Comparison of ENCODE assay signal across 8 mouse cellular contexts in genomic region chr13:21783734-21784161, GRCm38 (mm10). TPM values are rescaled to one million over a fixed set of nuclear protein-coding genes. Genes with fewer than 3 reads are reported as not detected.
A peak's percentile ranks its signal among the peaks of the same experiment; 100 is the strongest.
DNase-seq lines count a peak whose midpoint lies in the region; ATAC-seq lines count a peak whose summit lies in the region.

No protein-coding gene starts in this region.

- peak overlapping the region; percentile 61 for H3K27ac ChIP-seq in hindbrain, embryonic 14.5 days
- peak overlapping the region; percentile 94 for H3K27ac ChIP-seq in lung, embryonic 16.5 days (ENCODE audit: low read length)

- peak overlapping the region; percentile 16 for H3K9ac ChIP-seq in hindbrain, embryonic 14.5 days
- peak overlapping the region; percentile 61 for H3K9ac ChIP-seq in lung, embryonic 16.5 days (ENCODE audit: low read length)

- H3K9me3 ChIP-seq in erythroblast, embryonic 14.5 days (ENCODE audit: control insufficient read depth, low read length): peaks cover 2% of the 10 kb centered on the region; the same call in 1 of the 2 replicates
- H3K9me3 ChIP-seq in hindbrain, embryonic 14.5 days (ENCODE audit: control insufficient read depth, low read length): no peaks in the 10 kb centered on the region
- H3K9me3 ChIP-seq in lung, embryonic 16.5 days (ENCODE audit: control insufficient read depth, low read length): no peaks in the 10 kb centered on the region

- DNase-seq in CD8-positive naive resting alpha-beta T cell, adult 2 months (ENCODE audit: low read depth in 2 of 2, low spot score in 2 of 2): peak; percentile 6 to 49
- peak; percentile 76 for DNase-seq in embryo, embryonic 9.5 days (ENCODE audit: extremely low spot score)
- DNase-seq in hindbrain, embryonic 14.5 days (ENCODE audit: low spot score): peak; percentile 74
- DNase-seq in spleen, postnatal 4 days (ENCODE audit: low spot score in 2 of 2): peak; percentile 64 to 76
- no peak for DNase-seq in MN1 (ENCODE audit: low spot score)

- WGBS in hindbrain, embryonic 14.5 days: 2% methylated on average over 9 of the region's 9 CpGs
- 1% methylated on average over 9 of the region's 9 CpGs for WGBS in lung, embryonic 16.5 days

- no peak for ATAC-seq in erythroblast, adult 5-6 weeks (replicated peaks; ENCODE audit: low FRiP score, poor library complexity, severe bottlenecking)
- no peak for ATAC-seq in hindbrain, embryonic 14.5 days (ENCODE audit: low FRiP score)
- ATAC-seq in lung, embryonic 16.5 days (ENCODE audit: low read depth): no peak

- H3K36me3 ChIP-seq in erythroblast, embryonic 14.5 days (ENCODE audit: control insufficient read depth): peaks cover 8% of the 10 kb centered on the region
- H3K36me3 ChIP-seq in hindbrain, embryonic 14.5 days (replicated peaks; ENCODE audit: control insufficient read depth, insufficient read depth): no peaks in the 10 kb centered on the region
- H3K36me3 ChIP-seq in lung, embryonic 16.5 days (ENCODE audit: control insufficient read depth, insufficient read depth, low read length): no peaks in the 10 kb centered on the region

- peaks cover 74% of the 10 kb centered on the region for H3K4me1 ChIP-seq in erythroblast, embryonic 14.5 days (ENCODE audit: control insufficient read depth)
- peaks cover 38% of the 10 kb centered on the region for H3K4me1 ChIP-seq in hindbrain, embryonic 14.5 days (replicated peaks; ENCODE audit: control insufficient read depth, insufficient read depth, low read length)
- H3K4me1 ChIP-seq in lung, embryonic 16.5 days (replicated peaks; ENCODE audit: control insufficient read depth, insufficient read depth, low read length): peaks cover 32% of the 10 kb centered on the region

- H3K4me3 ChIP-seq in erythroblast, embryonic 14.5 days (replicated peaks): peak overlapping the region; percentile 63
- peak overlapping the region; percentile 34 for H3K4me3 ChIP-seq in hindbrain, embryonic 14.5 days (replicated peaks; ENCODE audit: low read length)
- H3K4me3 ChIP-seq in lung, embryonic 16.5 days (ENCODE audit: low read length): peak overlapping the region; percentile 41

- H3K27me3 ChIP-seq in erythroblast, embryonic 14.5 days (ENCODE audit: control insufficient read depth): no peaks in the 10 kb centered on the region
- H3K27me3 ChIP-seq in hindbrain, embryonic 14.5 days (ENCODE audit: control insufficient read depth, insufficient read depth, low read length): no peaks in the 10 kb centered on the region
- no peaks in the 10 kb centered on the region for H3K27me3 ChIP-seq in lung, embryonic 16.5 days (ENCODE audit: control insufficient read depth, insufficient read depth, low read depth, low read length)

- peak overlapping the region; percentile 81 for H3K4me2 ChIP-seq in hindbrain, embryonic 14.5 days (replicated peaks)
- H3K4me2 ChIP-seq in lung, embryonic 16.5 days (ENCODE audit: low read depth, low read length): peak overlapping the region; percentile 66

RNA-seq across cellular contexts. Expression of gene Hist1h3i, which starts 0.6 kb away (rescaled TPM):
- polyA plus RNA-seq in erythroblast, embryonic 14.5 days (2012): 16.8 and 41.5 TPM in 2 replicates
- total RNA-seq in erythroblast, adult 5-6 weeks (2015; ENCODE audit: low replicate concordance): 143 and 204 TPM in 2 replicates
- 142 and 186 TPM in 2 replicates for total RNA-seq in erythroblast, adult 5-6 weeks (2017; ENCODE audit: low replicate concordance)
- 37.4 and 39.0 TPM in 2 replicates for polyA plus RNA-seq in hindbrain, embryonic 14.5 days (2014; fragmentation: Nextera tagmentation; extraction: Ambion mirVana)
- polyA plus RNA-seq in lung, embryonic 16.5 days (2015; fragmentation: Nextera tagmentation; extraction: Ambion mirVana): 103 and 124 TPM in 2 replicates

RNA-seq across cellular contexts. Expression of gene Hist1h2an, which starts 3.3 kb away (rescaled TPM):
- 15.8 and 41.3 TPM in 2 replicates for polyA plus RNA-seq in erythroblast, embryonic 14.5 days (2012)
- total RNA-seq in erythroblast, adult 5-6 weeks (2015; ENCODE audit: low replicate concordance): not detected in 2 replicates
- 456 and 497 TPM in 2 replicates for total RNA-seq in erythroblast, adult 5-6 weeks (2017; ENCODE audit: low replicate concordance)
- 1.3 TPM in 1 of 2 replicates, not detected in the other for polyA plus RNA-seq in hindbrain, embryonic 14.5 days (2014; fragmentation: Nextera tagmentation; extraction: Ambion mirVana)
- 1.8 and 5.1 TPM in 2 replicates for polyA plus RNA-seq in lung, embryonic 16.5 days (2015; fragmentation: Nextera tagmentation; extraction: Ambion mirVana)

RNA-seq across cellular contexts. Expression of gene Hist1h1b, which starts 3.3 kb away (rescaled TPM):
- polyA plus RNA-seq in erythroblast, embryonic 14.5 days (2012): 2.6 and 5.0 TPM in 2 replicates
- 491 and 530 TPM in 2 replicates for total RNA-seq in erythroblast, adult 5-6 weeks (2015; ENCODE audit: low replicate concordance)
- total RNA-seq in erythroblast, adult 5-6 weeks (2017; ENCODE audit: low replicate concordance): 1,333 and 2,653 TPM in 2 replicates
- polyA plus RNA-seq in hindbrain, embryonic 14.5 days (2014; fragmentation: Nextera tagmentation; extraction: Ambion mirVana): 1.6 and 1.7 TPM in 2 replicates
- polyA plus RNA-seq in lung, embryonic 16.5 days (2015; fragmentation: Nextera tagmentation; extraction: Ambion mirVana): 23.4 and 24.2 TPM in 2 replicates

RNA-seq across cellular contexts. Expression of gene Hist1h2bp, which starts 3.5 kb away (rescaled TPM):
- 2.2 and 5.1 TPM in 2 replicates for polyA plus RNA-seq in erythroblast, embryonic 14.5 days (2012)
- 4.4 and 5.8 TPM in 2 replicates for total RNA-seq in erythroblast, adult 5-6 weeks (2015; ENCODE audit: low replicate concordance)
- 33.7 and 47.3 TPM in 2 replicates for total RNA-seq in erythroblast, adult 5-6 weeks (2017; ENCODE audit: low replicate concordance)
- 0.82 and 1.1 TPM in 2 replicates for polyA plus RNA-seq in hindbrain, embryonic 14.5 days (2014; fragmentation: Nextera tagmentation; extraction: Ambion mirVana)
- 1.0 and 1.2 TPM in 2 replicates for polyA plus RNA-seq in lung, embryonic 16.5 days (2015; fragmentation: Nextera tagmentation; extraction: Ambion mirVana)

RNA-seq across cellular contexts. Expression of gene Hist1h2bq, which starts 26.2 kb away (rescaled TPM):
- 12.6 and 20.2 TPM in 2 replicates for polyA plus RNA-seq in erythroblast, embryonic 14.5 days (2012)
- total RNA-seq in erythroblast, adult 5-6 weeks (2015; ENCODE audit: low replicate concordance): 197 and 261 TPM in 2 replicates
- total RNA-seq in erythroblast, adult 5-6 weeks (2017; ENCODE audit: low replicate concordance): 24.3 and 156 TPM in 2 replicates
- 3.5 and 3.6 TPM in 2 replicates for polyA plus RNA-seq in hindbrain, embryonic 14.5 days (2014; fragmentation: Nextera tagmentation; extraction: Ambion mirVana)
- 24.2 and 25.0 TPM in 2 replicates for polyA plus RNA-seq in lung, embryonic 16.5 days (2015; fragmentation: Nextera tagmentation; extraction: Ambion mirVana)
